Mouse (Mus musculus) liver, embryonic 14 days (tissue): ENCODE data around the gene Rps28. TPM values are rescaled to one million over a fixed set of nuclear protein-coding genes. Genes with fewer than 3 reads are reported as not detected.

Source experiments
- polyA plus RNA-seq: library from polyadenylated mRNA; depleted of rRNA; stranded (reverse); fragments of >200 nt; gene quantifications from 2 replicates; pipeline ENCODE4 v1.2.3, GENCODE M21; 2012; rRNA removed

Rps28 gene
- polyA plus RNA-seq = 798 and 847 TPM in 2 replicates

DNA sequence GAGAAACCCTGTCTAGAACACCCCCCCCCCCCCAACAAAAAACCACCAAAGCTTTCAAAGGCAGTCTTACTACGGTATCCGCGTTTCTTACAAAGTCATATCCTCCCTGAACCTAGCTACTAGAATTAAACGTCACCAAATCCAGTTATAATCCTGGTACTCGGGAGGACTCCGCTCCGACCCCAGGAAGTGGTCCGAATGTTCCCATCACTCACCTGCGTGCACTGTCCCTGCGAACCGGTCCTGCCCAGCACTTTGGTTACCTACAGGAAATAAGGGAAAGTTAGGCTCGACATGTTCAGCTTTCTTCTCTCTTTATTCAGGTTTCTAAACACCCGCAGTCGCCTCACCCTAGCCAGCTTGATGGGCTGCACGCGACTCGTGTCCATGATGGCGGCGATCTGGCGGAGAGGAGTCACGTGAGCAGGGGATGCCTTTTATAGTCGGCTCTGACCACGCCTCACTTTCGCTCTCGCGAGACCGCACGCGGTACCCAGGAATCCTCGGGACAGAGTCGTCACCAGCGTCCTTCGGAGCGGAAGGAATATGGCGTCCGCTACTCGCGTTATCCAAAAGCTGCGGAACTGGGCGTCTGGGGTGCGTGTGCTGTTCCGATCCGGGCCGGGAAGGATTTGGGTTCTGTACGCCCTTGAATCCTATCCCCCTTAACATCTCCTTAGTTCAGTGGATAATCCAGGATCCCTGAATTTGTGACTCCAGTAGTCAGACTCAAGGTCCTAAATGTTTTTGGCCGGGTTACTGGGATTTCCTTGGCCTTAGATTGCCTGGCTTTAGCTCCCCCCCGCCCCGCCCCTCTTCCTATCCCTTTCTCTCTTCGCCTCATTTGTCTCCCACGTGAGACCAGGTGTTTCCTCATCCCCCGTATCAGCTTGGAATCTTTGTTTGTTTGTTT is at the start of gene Rps28, which contains the start of gene Ndufa7:
TSS of gene Rps28 (minus strand) at position 479 of the 913 bp plus-strand sequence.
TSS of gene Ndufa7 (plus strand) at position 489 of the 913 bp plus-strand sequence.

GRCm38 (mm10) chr17:33873537-33873936 is 49.2 kb upstream of the Rps28 start, which contains the start of gene Gm7029:
Gm7029 (plus strand) TSS chr17:33873837.

DNA sequence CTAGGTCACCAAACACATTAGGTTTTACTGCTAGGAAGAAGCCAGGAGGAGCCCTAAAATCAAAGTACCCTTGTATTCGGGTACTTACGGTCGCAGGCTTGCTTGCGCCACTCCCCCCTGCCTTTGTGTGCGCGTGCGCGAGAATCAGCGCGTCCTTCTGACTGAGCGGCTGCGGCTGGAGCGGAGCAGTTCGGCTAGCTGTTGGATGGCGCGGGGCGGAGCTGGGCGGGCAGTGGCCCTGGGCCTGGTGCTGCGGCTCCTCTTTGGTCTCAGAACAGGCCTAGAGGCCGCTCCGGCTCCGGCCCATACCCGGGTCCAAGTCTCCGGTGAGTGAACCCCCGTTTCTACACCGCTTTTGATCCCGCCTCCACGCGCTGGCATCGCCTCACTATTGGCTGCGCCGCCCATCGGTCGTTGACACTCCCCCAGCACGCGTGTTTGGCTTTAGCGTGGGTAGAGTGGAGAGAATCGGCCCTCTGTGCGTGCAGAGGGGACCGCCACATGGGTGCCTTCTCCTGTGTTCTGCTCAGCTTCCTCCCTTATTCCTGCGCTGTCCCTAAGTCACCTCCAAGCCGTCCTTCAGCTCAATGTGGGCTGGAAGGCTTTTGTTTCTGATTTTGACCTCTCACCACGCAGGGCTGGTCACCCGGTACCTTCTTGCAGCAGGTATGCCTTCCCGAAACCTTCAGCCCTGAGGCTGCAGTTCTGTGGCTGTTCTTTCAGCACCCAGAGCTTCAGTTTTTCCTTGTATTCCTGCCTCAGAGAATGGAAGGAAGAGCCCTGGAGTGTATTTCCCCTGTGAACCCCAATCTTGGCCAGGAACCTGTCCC is 18.8 kb upstream of the Rps28 start, which contains the start of gene Cd320:
TSS of gene Cd320 (plus strand) at position 126 of the 830 bp plus-strand sequence.

GRCm38 (mm10) chr17:33810334-33811141 is 13.8 kb downstream of the Rps28 start, which contains the start of gene Kank3:
Kank3 (plus strand) TSS chr17:33810519.

DNA sequence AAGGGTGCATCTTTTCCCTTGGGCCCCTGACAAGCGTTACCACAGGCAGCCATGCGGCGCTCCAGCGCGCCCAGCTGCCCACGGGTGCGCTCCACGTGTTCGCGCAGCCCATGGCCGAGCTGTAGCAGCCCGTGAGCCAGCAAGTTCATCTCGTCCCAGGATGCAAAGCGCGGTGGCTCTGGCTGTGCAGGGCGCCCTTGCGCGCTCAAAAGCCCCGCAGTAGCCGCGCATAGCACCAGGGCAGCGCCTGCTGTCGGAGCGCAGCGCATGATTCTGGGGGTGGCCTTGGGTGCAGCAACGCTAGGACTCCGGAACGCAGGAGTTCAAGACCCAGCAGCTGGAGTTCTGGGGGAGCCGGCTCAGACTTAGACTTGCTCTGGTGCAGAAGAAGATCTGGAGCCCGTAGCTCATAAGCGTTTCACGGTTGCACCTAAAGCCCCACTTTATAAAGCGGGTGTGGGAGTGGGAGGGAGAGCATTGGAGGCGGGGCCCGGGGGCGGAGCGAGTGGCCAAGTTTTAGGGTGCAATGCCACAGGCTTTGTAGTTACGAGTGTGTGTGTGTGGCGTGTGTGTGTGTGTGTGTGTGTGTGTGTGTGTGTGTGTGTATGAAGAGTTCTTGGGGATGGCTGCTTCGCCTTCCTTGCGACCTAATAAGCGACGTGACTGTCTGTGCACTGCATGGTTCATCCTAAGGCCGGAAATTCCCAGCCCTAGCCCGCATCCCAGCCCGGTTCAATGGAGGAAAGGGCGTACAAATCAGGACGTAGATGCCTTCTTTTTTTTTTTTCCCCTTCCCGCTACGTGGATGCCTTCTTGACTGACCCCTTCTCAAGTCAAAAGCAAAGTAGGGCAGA is 43.0 kb downstream of the Rps28 start, which contains the start of gene Angptl4:
TSS of gene Angptl4 (minus strand) at position 707 of the 854 bp plus-strand sequence.

Other genes with a start within 250 kb of the Rps28 start
- 18.4 and 23.1 TPM in 2 replicates for gene Zfp414, start 195.5 kb downstream of the Rps28 start, polyA plus RNA-seq
- gene Pram1, start 186.5 kb downstream of the Rps28 start, polyA plus RNA-seq = 1.1 and 1.8 TPM in 2 replicates
- 158 and 161 TPM in 2 replicates for gene Hnrnpm, start 137.7 kb downstream of the Rps28 start, polyA plus RNA-seq
- 133 and 171 TPM in 2 replicates for gene March2, start 105.9 kb downstream of the Rps28 start, polyA plus RNA-seq
- 84.2 and 94.7 TPM in 2 replicates for gene Rab11b, start 64.0 kb downstream of the Rps28 start, polyA plus RNA-seq
- 5.3 and 6.5 TPM in 2 replicates for gene Angptl4, start 42.7 kb downstream of the Rps28 start, polyA plus RNA-seq
- gene Kank3, start 14.0 kb downstream of the Rps28 start, polyA plus RNA-seq = 7.5 and 8.2 TPM in 2 replicates
- gene Ndufa7, start within 50 bp of the Rps28 start, polyA plus RNA-seq = 125 and 147 TPM in 2 replicates
- gene Cd320, start 18.5 kb upstream of the Rps28 start, polyA plus RNA-seq = 6.8 TPM in 2 replicates
- not detected in 2 replicates for gene Gm7029, start 49.3 kb upstream of the Rps28 start, polyA plus RNA-seq
- 37.2 and 40.2 TPM in 2 replicates for gene Kifc1, start 66.1 kb upstream of the Rps28 start, polyA plus RNA-seq
- 0.45 and 0.64 TPM in 2 replicates for gene Platr17, start 80.6 kb upstream of the Rps28 start, polyA plus RNA-seq
- gene Daxx, start 84.9 kb upstream of the Rps28 start, polyA plus RNA-seq = 13.5 and 16.7 TPM in 2 replicates
- 8.7 and 12.3 TPM in 2 replicates for gene Tapbp, start 91.3 kb upstream of the Rps28 start, polyA plus RNA-seq
- gene Zbtb22, start 91.3 kb upstream of the Rps28 start, polyA plus RNA-seq = 10.9 and 11.4 TPM in 2 replicates
- gene Rgl2, start 105.0 kb upstream of the Rps28 start, polyA plus RNA-seq = 15.3 and 15.4 TPM in 2 replicates
- gene Pfdn6, start 115.8 kb upstream of the Rps28 start, polyA plus RNA-seq = 72.9 and 74.1 TPM in 2 replicates
- 17.6 and 21.4 TPM in 2 replicates for gene Wdr46, start 116.1 kb upstream of the Rps28 start, polyA plus RNA-seq
- gene B3galt4, start 126.9 kb upstream of the Rps28 start, polyA plus RNA-seq = 1.0 and 1.2 TPM in 2 replicates
- 15.7 and 18.1 TPM in 2 replicates for gene Vps52, start 131.2 kb upstream of the Rps28 start, polyA plus RNA-seq
- gene Rps18, start 131.4 kb upstream of the Rps28 start, polyA plus RNA-seq = 1,154 and 1,315 TPM in 2 replicates
- 115 and 137 TPM in 2 replicates for gene H2-K1, start 175.8 kb upstream of the Rps28 start, polyA plus RNA-seq
- 9.6 and 10.5 TPM in 2 replicates for gene Ring1, start 200.1 kb upstream of the Rps28 start, polyA plus RNA-seq
- gene H2-Ke6, start 203.5 kb upstream of the Rps28 start, polyA plus RNA-seq = 28.0 and 29.0 TPM in 2 replicates
- gene Slc39a7, start 207.1 kb upstream of the Rps28 start, polyA plus RNA-seq = 27.2 and 30.7 TPM in 2 replicates
- 15.0 and 18.0 TPM in 2 replicates for gene Rxrb, start 207.2 kb upstream of the Rps28 start, polyA plus RNA-seq
- gene Col11a2, start 214.9 kb upstream of the Rps28 start, polyA plus RNA-seq = 0.27 and 0.33 TPM in 2 replicates